Mouse (Mus musculus) thymus, postnatal 36 days (tissue): ENCODE results near the gene Ppp4r1.

Experiments used
- DNase-seq, 2 experiments: peaks; one replicate each; pipeline ENCODE4 v3.0.0; 2022; ENCODE audit warnings: mixed read lengths in 2 of 2

The Ppp4r1 gene

DNA sequence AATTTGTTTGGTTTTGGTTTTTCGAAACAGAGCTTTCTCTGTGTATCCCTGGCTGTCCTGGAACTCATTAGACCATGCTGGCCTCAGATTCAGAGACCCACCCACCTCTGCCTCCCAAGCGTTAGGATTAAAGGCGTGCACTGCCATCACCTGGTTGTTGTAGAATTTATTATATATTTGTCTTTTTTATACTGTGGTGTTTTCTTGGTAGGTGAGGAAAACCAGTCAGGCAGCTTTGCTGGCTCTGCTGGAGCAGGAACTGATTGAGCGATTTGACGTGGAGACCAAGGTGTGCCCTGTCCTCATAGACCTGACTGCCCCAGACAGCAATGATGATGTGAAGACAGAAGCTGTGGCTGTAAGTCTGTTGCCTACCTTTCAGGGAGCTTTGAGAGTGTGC lies 28.7 kb downstream of the Ppp4r1 start:
- no peak for DNase-seq

DNA sequence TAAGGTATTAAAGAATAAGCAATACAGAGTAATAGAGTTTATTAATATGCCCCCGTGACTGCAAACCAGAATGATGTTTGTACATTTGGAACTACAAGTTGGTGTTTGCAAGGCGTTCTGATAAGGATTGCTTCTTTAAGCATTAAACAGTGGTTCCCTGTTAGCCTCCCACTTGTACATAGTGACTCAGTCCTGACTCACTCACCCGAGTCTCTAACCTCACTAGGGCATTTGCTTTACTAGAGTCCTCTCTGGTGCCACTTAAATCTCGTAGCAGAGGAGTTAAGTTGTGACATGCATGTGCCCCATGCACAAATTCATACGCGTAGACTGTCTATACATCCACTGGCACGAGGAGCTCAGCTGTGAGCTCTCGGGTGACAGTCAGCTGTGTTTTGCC lies 31.4 kb downstream of the Ppp4r1 start:
- no peak for DNase-seq

DNA sequence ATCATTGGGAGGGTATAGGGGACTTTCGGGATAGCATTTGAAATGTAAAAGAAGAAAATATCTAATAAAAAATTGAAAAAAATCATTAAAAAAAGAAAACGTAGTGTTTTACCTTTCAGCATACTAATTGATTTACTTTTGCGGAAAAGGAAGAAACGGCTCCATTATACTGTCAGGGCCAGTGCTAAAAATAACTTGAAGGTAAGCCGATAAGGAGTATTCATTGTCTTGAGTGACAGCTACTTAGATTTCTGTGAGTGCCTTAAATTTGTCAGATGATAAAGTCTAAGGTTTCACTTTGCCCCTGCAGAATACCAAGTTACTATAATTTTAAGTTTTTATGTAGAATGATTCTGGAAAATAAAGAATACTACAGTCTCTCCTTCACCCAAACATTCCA lies 37.8 kb downstream of the Ppp4r1 start:
- no peak for DNase-seq

DNA sequence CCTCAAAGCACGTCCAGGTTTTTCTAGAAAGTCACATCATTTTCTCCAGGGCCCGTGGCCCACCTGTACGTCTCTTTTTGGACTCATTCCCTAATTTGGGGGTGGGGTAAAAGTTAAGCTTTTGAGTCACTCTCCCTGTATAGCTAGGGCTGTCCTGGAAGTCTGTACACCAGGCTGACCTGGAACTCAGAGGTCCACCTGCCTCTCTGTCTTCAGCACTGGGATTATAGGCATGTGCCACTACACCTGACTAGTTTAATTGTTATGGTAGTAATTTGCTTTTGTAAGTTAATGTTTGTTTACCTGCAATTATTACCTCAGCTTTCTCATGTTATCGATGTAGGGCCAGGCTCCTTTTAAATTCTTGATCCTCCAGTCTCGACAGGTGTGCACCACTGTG lies 40.0 kb downstream of the Ppp4r1 start:
- DNase-seq = no peak

DNA sequence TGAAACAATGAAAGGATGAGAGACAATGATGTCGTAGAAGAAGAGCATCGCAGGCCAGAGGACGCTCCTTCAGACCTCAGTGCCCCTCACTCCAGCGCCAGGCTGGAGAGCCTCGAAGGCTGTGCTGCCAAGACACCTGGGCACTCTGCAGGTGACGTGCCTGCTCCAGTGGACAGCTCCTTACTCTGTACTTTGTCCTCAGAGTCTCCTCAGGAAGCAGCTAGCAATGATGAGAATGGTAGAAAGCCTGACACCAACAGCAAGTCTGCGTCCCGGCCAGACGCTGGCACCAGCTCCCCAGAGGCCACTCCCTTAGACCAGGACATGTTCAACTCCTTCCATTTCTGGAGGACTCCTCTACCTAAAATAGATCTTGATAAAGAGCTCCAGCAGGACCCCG lies 41.9 kb downstream of the Ppp4r1 start:
- no peak for DNase-seq

DNA sequence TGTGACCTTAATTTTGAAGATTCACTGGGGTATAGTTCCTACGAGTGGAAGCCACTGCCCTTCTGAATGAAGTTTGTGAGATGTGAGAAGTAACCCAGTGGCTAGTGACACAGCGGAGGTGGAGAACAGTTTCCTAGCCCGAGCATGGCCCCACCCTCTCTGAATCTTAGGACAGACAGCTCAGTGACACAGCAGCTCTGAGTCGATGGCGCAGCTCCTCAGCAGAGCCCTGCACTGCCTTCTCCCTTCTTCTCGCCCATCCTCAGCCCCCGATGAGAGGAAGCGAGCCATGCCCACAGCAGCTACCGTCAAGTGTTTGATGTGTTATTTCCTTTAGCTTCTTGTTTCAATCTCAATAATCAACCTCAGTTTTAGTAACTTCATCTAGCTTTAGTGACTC lies 43.9 kb downstream of the Ppp4r1 start:
- DNase-seq = peak; percentile 22 to 30

DNA sequence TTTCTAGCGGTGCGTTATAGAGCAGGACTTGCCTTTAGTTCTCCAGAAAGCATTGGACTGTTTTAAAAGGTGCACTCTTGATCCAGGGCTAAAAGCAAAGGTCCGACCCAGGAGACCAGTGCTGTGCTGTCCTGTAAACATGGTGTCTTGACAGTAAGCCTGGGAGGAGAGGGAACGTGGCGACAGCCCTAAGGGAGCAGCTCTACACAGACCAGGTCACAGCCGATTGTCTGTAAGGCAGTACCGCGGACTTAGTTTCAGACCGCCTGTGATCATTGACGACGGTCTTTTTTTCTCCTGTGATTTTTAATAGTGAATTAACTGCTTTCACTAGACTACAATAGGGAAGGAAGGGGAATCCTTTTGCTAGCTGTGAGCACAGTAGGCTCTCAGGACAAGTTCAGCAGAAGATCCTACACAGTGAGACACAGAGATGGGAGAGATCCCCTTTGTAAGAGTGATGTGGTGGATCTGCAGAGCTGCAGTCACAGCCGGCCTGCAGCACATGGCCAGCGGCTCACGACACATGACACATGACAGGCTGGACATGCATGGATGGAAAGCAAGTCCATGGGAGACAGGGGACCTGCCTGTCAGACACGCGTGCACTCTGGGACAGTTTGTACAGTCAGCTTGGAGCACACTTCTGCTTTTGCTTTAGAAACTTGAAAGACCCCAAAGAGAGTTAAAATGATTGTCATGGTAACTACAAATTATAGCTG lies 44.9 kb downstream of the Ppp4r1 start:
- DNase-seq = no peak

DNA sequence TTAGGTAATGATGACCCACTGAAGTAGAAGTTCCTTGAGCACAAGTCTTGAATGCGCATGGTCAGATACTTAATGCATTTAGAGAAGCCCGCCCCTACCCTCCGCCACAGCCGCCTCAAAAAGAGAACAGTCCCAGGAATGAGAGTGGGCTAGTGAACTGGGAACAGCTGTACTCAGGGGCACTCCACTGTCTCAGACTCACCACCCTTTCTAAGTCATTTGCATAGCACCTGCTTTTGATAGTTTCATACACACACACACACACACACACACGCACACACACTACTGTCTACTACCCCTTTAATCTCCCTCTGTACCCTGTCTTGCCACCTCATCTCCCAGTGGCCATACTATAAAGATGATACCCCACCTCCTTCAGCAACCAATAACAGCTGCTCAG lies 45.5 kb downstream of the Ppp4r1 start:
- DNase-seq = no peak

DNA sequence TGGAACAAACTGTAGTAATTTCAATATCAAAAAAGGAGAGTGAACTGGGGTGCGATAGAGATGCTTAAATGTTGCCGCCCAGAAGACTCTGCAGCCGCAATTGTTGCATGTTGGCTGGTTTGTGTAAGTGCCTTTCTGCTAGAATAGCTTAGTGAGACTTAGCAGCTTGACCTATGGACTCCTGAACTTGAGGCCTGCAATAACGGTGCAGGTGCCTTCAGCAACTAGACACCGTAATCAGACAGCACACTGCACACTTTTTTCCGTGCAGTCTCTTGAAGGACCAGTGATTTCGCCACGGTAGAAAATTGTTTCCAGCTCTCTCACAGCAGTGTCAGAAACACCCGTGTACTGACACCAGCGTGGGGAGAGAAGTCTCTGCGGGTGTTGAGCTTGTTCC lies 46.6 kb downstream of the Ppp4r1 start:
- DNase-seq = no peak

DNA sequence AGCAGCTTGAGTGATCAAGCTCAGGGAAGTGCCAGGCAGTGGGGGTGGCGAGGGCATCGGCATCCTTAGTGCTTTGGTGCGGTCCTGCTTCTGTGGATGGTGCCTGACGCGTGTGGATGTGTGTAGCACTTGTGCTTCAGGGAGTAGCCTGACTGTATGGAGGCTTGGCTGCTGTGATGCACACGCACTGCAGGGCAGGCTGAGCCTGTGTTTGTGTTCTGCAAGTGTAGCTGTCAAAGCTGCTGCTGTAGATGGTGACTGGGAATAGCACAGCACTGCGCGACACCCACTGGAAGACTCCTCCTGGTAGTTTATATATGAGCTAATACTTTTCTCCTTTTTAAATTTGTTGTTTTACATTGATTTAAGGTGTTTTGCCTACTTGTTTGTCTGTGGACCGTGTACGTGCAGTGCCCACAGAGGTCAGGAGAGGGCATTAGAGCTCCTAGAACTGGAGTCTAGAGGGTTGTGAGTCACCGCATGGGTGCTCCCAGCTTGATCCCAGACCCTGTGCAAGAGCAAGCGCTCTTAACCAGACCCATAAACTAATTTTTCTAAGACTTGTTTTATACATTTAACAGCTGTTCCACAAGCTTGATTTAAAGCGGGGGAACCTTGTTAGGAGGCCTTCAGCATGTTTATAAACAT lies 48.0 kb downstream of the Ppp4r1 start:
- DNase-seq = no peak

DNA sequence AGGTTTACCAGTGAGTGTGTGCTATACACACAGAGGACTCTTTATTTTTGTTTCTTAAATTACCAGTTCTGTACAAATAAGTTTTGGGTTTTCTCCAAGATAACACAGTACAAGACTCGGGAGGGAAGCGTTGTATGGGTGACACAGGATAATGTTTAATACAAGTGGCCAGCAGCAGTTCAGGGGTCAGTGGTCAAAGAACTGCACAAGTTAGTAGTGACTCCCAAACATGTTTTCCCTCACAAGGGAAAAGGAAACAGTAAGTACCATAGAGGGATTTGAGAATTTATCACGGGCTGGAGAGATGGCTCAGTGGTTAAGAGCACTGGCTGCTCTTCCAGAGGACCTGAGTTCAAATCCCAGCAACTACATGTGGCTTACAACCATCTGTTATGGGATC lies 51.5 kb downstream of the Ppp4r1 start:
- DNase-seq = no peak

DNA sequence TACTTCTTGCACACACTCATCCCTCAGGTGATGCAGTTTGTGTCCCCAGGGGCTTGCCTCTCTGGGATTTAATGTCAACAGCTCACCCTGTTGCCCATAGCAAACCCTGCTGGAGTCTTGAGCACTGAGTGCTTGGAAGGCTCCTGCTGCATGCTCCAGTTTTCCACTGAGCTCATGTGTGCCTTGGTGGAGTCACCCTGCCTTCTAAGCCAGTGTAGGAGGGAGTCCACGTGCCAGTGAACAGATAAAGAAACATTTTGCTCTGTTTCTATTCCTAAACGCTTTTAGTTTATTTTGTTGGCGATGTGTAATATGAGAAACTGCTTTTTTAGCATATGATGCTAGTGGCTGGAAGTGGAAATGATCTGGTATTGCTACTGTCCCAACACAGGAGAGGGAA lies 54.4 kb downstream of the Ppp4r1 start:
- no peak for DNase-seq

DNA sequence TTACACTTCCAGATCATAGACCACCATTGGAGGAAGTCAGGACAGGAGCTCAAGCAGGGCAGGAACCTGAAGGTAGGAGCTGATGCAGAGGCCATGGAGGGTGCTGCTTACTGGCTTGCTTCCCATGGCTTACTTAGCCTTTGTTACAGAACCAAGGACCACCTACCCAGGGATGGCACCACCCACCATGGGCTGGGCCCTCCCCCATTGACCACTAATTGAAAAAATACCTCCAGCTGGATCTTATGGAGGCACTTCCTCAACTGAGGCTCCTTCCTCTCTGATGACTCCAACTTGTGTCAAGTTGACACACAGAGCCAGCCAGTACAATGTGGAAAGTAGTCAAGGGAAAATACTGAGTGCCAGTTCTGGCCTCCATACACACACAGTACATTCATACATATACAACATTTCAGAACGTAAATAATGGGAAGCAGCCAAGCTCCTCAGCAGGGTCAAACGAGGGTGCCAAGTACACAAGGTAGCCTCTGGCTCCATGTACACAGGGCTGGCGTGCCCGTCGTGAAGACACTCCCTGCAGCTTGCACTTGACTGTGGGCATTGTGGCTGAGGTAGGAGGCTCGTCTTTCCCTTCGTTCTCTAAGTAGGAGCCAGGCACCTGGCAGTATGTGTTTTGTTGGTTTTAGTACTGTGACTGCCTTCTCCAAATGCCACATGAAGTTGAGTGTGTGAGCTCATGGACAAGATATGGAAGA lies 57.3 kb downstream of the Ppp4r1 start:
- DNase-seq = no peak

DNA sequence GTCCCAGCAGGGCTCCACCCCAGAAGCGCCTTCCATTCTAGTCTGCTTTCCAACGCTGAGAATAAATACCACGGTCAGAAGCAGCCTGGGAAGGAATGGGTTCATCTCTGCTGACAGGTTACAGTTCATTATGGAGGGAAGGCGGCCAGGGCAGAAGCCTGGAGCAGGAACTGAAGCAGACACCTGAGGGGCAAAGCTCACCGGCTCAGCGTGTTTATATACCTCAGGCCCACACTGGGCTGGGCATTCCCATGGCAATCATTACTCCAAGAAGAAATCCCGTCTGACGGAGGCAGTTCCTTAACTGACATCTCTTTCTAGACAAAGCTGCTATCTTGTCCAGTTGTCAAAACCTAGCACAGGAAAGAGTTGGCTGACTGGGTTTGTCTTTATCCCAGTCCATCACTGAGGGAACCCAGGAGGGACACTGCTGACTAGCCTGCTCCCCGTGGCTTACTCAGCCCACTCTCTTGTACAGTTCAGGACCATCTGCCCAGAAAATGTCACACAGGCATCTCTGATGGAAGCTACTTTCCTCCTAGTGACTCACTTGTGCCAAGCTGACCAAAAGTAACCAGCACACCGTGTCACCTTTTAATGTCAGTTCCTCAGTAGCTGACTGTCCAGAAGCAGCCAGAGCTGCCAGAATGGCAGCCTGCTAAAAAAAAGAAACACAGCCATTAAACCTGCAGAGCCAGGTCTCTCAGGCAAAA lies 60.5 kb downstream of the Ppp4r1 start:
- DNase-seq = no peak

DNA sequence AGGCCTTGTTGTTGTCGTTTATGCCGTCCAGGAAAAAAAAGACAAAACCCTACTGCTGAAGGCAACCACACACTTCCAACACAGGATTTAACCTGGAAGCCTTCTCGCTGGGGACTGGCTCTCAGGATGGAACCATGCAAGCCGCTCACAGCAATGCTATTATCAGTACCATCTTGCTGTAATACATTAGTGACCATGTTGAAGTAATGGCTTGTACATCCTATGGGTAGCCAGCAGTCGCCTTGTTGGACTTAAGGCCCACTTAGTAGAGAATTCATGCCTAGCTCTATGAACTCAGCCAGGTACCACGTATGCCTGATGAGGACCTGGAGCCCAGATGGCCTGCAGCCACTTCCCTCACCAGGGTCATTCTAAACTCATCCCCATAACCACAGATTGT lies 63.0 kb downstream of the Ppp4r1 start:
- DNase-seq = no peak

DNA sequence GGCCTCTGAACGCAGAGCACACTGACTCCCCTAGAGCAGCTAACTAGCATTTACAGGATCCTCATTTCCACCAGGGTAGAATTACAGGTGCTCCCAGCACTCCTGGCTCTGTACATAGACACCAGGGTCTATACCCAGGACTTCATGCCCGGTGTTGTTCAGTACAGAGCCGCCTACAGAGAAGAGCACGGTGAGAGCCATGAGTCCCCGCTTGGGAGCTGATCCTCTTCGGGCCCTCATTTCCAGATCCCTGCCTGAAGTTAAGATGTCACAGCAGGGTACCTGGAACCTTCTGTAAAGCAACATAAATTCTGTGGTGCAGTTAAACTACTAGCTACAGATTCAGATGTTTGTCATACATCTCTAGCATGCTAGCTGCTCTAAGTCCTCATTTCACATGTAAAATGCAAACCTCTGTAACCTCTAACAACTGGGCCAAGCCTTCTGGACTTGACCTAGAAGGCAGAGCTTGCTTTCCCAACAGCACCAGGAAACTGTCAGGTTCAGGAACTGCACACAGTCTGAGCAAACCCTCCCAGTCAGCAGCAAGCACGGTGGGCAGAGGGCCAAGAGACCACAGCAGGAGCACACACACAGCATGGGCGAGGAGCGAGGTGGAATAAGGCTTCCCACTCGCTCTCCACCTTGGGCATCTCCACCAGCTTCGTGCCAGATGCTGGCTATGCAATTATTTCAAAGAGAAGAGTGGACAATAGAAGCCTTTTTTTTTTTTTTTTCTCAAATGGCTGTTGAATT lies 65.5 kb downstream of the Ppp4r1 start:
- no peak for DNase-seq

DNA sequence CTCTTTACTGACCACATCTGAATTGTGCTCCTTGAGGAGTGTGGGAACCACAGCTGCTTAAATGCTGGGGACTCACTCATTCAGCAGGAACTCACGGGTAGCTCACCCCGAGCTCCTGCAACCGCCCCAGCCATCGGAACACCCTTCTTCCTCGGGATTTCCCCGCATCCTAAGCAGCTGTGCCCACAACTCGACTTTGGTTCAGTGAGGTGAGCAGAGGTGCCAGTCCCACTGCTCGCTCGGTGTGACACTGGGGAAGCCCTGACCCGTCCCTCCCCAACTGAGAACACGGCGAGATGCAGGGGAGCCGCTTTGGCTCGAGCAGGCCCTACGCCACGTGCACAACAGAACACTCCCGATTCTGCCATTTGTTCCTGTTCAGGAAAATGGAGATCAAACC lies 68.1 kb downstream of the Ppp4r1 start:
- DNase-seq = no peak

DNA sequence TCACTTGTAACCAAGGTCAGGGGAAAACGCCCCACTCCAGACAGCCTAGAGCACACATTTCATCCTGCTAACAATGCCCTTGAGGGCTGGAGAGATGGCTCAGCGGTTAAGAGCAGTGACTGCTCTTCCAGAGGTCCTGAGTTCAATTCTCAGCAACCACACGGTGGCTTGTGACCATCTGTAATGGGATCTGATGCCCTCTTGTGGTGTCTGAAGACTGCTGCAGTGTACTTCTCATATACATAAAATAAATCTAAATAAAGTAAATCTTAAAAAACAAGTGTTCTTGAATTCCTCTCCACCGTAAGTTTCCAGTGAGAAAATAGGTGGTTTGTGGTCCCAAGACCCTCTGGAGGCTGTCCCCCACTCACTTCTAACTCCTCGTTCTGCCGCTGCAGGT lies 69.4 kb downstream of the Ppp4r1 start:
- no peak for DNase-seq

DNA sequence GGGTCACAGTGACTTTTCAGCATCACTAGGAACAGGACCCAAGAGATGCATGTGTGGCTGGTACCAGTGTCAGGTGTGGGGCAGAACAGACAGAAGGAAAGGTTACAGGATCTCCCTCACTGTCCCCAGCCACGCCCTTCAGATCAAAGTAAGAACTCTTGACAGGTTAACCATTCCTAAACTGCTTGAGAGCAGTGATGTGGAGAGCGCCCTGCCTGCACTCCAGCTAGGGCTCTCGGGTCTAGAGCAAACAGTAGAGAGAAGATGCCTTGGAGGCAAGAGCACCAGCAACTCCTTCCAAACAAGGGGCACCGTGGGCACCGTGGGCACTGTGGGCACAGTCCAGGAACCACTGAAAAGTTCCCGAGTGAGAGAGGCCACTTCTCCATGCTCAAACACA lies 71.0 kb downstream of the Ppp4r1 start:
- no peak for DNase-seq

DNA sequence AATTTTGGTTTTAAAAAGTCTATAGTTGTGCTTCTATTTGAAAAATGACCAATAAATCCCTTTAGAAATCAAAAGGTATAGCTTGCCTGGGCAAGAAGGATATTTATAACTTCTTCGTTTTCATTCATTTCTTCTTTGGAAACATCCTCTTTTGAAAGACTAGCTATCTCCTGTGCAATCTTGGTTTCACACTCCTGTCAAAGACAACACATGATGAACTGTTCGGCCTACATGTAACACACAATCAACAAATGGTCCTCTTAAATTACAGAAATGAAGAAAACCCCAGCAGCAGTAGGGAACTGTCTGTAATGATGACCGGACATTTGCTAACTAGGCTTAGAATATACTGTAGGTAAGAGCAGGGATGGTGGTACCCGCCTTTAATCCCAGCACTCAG lies 71.6 kb downstream of the Ppp4r1 start:
- no peak for DNase-seq

DNA sequence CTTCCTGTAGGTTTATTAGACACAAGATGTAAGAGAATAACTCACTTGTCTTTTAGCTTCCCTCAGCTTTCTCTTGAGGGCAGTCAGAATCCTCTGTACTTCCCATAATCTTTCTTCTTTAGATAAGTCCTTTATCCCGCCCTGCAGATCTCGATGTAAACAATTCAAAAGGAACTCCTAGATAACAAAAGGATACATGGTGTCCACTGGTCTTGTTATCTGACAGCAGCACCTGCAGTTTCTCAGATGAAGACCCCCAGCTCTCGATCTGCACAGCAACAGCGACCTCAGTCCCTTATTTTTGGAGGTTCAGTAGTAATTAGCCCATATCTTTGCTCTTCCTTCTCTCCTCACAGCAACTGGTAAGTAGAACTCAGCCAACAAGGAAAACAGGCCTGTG lies 75.2 kb downstream of the Ppp4r1 start:
- DNase-seq = no peak

DNA sequence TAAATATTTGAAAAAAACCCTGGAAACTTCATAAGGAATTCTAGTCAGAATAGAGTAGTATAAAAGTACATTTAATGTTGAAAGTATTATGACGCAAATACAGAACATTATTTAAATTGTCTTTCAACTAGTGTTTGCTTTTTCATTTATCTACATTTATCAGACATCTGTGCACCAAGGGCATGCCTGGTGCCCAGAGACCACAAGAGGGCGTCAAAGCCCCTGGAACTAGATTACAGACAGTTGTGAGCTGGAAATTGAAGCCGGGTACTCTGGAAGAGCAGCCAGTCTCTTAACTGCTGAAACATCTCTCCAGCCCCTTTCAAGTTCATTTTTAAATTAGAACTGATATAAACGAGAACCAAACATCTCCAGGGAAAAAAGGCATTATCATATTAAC lies 80.2 kb downstream of the Ppp4r1 start:
- peak; percentile 38 to 45 for DNase-seq

DNA sequence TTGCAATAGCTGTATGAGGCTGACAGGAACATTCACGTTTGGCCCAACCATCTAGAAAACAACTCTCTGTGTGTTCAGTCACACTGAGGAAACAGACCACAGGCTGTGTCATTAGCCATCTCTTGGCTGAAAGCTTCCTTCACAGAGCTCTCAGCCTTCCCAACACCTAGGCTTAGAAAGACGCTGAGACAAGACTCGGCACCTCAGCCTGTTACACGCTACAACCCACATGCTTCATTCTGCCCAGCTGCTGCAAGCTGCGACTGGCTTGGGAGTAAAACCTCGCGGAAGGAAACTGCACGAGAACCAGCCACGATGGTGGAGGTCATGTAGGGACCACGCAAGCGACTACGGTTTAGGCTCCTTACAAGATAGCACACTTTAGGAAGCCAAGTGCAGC lies 81.5 kb downstream of the Ppp4r1 start:
- no peak for DNase-seq
